Mouse (Mus musculus): Measurements from ENCODE around the gene Capn7.

Gene Capn7

DNA sequence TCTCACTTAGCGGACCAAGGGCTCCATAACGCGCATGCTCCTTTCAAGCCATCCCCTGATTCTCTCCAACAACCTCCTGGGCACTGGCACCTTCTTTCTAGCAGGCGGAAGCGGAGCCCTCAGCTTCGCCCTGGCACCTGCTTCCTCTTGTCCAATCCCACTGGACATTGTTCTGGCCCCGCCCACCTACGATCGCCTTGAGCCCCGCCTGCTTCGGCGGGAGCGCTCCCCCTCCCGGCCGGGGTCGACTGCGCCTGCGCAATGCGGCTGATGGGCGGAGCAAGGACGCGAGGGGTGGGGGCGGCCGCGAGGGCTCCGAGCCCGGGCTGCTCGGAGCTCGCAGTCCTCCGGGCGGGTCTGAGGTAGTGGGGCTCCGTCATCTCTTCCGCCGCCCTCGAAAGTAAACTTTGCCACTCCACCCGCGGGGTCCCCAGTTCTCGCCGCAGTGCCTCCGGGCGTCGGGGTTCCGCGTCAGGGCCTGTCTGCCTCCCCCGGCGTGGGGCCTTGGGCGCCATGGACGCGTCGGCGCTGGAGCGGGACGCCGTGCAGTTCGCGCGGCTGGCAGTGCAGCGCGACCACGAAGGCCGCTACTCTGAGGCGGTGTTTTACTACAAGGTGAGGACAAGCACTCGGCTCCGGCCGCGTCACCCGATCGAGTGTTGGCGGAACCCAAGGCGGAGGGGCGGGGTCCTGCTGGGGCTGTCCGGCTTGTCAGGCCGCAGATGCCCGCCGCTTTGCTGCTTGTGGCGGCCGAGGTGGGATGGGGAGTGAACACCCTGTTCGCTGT is at the start of gene Capn7:
TSS of gene Capn7 (plus strand) at position 270 of the 787 bp plus-strand sequence.
- peak; percentile 98 for DNase-seq (ENCODE audit: low read depth, low spot score)

DNA sequence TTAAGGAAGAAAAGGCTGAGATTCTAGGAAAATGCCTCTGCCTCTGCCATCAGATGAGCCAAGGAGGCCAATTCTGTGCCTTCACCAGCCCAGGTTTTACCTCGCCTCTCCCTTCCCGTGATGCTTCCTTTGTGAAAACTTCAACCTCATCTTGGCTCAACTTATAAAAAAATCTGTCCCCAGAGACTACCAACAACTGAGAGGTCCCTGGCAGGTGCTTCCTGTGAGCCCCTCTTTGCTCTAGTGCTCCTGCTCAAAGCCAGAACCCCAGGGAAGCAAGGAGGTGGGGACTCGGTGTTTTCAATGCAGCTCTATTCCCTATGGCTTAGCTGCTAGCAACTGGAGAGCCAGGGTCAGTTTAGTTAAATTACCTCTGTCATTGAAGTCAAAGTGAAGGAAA is 23.2 kb upstream of the Capn7 start:
- DNase-seq (ENCODE audit: low read depth, low spot score), result no peak

DNA sequence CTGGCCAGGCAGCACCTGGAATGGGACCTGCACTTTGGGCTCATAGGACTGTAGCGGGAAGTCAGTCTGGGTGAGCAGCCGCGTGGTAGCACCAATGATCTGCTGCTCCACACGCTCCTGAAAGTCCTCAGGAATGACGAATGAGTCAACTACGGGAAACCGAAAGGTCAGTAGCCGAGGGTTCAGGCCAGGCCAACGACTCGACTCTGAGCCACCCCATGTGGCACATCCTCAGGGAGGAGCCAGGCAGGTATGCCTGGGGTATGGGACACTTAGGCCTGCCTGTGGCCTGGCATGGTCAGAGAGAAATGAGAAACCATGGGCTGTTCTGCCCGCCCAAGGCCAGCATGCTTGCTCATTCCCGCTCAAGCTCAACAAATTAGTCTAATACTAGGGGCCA is 19.8 kb upstream of the Capn7 start:
- no peak for DNase-seq (ENCODE audit: low read depth, low spot score)

DNA sequence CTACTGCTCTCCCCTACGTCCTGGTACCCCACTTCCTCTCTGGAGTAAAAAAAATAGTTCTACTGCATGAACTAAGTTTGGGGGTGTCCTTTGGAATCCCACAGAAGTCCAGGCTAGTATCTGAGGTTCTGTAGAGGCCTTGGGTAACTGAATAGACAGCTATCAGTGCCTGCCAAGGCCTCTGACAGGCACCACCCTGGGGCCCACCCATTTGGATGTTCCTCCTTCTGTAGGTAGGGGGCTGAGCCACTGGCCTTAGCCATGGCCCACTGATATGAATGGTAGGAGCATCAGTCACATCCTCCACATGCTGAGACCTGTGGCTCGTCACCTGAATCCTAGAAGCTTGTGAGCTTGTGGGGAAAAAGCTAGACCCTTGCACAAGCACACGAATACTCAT is 18.7 kb upstream of the Capn7 start:
- DNase-seq (ENCODE audit: low read depth, low spot score), result no peak

DNA sequence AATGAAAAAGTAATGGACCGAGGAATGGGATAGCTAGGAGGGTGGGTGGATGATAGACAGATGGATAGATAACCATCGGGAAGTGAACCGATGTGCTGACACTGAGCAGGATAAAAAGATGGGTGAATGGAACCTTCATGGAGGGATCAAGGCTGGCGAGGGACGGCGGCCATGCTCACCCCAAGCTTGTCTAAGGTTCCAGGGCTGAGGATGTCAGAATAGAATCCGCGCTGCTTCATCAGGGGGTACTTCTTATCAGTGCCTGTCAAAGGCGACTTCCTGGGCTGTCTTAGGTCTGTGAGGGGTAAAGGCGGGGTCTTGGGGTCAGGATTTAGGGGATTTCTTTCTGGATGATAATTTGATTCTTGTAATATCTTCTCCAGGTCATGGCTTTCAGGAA is 16.9 kb upstream of the Capn7 start:
- DNase-seq (ENCODE audit: low read depth, low spot score), result no peak

DNA sequence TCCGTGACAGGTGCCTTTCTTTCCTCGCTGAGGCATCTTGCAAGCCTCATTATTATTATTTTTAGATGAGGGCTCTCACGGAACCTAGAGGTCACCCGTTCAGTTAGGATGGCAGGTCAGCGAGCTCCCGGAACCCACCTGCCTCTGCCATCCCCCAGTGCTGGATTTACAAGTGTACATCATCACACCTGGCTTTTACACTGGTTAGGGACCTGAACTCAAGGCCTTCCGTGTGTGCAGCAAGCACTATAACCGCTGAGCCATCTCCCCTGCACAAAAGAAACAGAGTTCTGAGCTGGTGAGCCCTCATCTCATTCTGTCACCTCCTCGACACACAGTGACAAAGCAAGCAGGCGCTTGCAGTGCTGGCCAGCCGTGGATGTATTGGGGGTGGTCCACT is 15.3 kb upstream of the Capn7 start:
- no peak for DNase-seq (ENCODE audit: low read depth, low spot score)

DNA sequence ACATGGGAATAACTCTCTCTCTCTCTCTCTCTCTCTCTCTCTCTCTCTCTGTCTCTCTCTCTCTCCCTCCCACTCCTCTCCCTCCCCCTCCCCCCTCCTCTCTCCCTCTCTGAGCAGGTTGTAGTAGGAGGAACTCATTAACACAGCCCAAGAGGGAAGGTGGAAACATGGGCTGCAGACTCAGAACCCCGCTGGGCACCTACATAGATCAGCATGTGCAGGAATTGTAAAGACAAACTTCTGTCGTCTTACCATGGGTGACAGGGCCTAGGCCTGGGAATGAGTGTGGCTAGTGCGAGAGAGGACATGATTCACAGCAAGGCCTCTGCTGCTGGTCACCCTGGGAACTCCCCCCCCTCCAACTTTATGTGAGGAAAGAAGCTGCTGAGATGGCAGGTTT is 14.2 kb upstream of the Capn7 start:
- no peak for DNase-seq (ENCODE audit: low read depth, low spot score)

DNA sequence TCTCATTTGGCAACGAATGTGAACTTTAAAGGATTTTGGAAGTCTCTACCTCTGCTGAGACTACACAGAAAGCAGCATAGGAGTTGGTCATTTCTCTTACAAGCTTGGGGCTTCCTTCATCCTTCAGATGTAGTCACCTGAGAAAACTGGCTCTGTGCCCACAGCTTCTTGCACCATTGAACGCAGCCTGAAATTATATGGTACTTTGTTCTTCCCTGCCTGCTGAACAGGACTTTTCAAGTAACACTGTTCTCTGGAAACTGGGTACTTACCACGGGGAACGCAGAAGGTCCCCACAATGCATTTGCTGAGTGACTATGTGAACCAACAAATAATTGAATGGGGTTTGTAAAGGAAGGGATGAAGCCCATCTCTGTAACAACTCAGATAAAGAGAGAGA is 13.2 kb upstream of the Capn7 start:
- no peak for DNase-seq (ENCODE audit: low read depth, low spot score)

DNA sequence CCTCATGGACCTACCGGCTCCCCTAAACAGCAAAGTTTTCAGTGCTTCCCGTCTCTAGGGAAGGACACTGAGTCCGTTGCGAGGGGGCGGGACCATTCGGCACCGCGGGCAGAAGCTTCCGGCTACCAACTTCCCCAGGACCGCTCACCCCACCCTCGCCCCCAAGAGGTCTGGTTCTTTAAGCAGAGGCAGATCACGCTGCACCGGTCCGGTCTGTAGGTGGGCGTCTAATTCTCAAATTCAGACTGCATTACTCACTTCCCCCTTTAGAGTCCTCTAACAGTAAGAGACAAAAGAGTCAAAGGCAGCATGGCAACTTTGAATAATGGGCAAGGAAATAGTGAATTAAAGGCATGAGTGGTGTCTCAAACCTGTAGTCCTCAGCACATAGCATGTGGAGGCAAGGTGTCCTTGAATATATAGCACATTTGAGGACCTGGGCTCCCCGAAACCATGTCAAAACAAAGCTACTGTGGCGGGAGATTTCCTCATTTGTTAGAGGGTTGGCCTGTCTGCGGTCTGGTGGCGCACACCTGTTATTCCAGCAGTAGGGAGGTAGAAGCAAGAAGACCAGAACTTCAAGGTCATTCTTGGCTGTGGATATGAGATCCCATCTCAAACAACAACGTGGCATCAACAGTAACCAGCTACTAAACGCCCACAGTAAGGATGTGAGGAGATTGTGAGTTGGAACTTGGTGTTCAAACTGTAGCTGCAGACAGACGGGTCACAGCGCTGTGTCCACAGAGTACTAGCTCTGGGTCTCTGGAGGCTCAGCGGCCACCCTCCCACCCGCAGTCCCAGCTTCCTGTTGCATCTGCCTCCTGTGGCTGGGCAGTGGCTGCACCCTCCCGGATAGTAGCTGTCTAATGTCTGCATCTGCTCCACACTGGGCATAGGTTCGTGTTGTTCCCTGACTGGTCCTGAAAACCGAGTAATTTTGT is 12.3 kb upstream of the Capn7 start, which contains the start of gene Dnah1:
TSS of gene Dnah1 (minus strand) at position 48 of the 944 bp plus-strand sequence.
- DNase-seq (ENCODE audit: low read depth, low spot score), result peak; percentile 25

DNA sequence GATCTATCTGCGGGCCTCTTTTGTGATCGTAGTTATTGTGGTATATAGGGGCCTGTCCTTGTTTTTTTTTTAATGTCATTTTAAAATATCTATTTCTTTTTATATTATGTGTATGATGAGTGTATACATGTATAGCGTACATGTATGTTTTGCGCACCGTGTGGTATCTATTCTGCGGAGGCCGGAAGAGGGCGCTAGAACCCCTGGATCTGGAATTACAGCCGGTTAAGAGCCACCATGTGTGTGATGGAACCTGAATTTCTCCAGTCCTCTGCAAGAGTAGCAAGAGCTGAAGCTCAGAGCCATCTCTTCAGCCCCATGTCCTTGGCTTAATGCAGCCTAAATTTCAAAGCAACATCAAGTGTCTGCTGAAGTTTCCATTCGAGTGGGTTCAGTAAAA is 11.6 kb upstream of the Capn7 start:
- peak; percentile 30 for DNase-seq (ENCODE audit: low read depth, low spot score)

DNA sequence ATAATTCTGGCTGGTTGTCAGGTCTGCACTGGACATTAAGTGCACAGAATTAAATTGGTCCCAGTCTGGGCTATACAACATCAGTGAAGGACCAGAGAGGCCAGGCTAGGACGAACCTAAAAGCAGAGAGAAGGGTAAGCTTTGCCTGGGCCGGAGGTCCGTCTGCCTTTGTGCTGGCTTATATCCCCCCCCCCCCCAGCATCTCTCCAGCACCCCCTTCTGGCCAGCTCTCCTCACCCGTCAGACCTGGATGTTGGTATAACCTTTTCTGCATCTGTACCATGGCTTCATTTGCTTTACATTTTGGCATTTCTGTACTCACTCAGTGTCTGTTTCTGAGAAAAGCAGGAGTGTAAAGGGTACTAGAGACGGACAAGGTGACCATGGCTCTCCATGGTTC is 10.9 kb upstream of the Capn7 start:
- DNase-seq (ENCODE audit: low read depth, low spot score), result no peak

DNA sequence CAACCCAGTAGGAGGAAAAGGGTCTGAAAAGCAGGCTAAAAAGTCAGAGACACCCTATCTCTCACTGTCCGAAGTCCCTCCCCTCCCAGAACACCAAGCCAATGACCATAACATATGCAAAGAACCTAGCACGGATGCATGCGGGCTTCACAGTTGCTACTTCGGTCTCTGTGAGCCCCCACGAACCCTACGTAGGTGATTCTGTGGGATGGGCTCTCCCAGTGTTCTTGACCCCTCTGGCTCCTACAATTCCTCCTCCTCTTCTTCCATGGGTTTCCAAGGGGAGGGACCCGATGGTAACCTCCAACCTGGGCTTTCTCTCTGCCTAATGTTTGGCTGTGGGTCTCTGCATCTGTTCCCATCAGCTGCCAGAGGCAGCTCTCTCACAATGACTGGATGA is 9.7 kb upstream of the Capn7 start:
- DNase-seq (ENCODE audit: low read depth, low spot score), result no peak

DNA sequence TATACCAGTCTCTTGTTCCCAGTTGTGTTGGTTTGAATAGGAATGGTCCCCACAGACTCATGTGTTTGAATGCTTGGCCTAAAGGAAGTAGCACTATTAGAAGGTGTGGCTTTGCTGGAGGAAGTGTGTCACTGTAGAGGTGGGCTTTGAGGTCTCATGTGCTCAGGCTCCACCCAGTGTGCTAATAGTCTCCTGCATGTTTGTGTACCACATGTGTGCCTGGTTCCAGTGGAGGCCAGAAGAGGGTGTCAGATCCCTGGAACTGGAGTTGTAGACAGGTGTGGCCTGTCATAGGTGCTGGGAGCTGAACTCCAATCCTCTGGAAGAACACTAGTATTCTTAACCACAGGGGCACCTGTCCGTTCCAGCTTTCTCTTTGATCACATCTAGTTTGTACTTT is 9.2 kb upstream of the Capn7 start:
- no peak for DNase-seq (ENCODE audit: low read depth, low spot score)

DNA sequence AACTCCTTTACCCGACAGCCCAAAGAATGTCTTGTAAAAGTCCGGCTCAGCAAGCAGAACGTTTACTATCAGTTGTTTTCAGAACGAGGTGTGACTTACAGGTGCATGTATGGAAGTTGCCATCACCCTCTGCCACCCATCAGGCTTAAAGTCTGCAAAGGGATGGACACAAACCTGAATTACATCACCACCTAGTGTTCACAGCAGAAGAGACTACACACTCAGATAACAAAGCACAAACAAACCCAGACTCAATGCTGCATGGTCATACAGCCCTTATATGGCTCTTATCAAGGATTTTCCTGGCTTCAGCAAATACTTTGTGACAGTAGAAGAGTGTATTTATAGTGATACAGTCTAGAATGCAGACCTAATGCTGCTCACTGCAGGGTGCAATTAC is 8.8 kb upstream of the Capn7 start:
- DNase-seq (ENCODE audit: low read depth, low spot score), result no peak

DNA sequence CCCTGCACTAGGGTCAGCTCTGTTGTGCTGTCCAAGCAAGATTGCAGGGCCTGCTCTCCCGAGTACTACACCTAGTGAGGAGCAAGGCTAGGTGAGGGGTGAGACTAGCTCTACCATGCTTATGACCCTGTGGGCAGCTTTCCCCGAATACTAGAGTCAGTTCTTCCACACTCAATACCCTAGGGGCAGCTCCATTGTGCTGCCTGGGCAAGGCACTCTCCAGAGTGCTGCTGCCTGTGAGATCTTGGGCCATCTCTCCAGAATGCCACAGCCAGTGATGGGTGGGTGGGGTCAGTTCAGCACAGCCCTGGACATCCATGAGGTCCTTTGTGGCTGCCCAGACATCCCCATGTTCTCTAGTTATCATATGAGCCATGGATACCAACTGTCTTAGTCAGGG is 6.7 kb upstream of the Capn7 start:
- DNase-seq (ENCODE audit: low read depth, low spot score), result no peak

DNA sequence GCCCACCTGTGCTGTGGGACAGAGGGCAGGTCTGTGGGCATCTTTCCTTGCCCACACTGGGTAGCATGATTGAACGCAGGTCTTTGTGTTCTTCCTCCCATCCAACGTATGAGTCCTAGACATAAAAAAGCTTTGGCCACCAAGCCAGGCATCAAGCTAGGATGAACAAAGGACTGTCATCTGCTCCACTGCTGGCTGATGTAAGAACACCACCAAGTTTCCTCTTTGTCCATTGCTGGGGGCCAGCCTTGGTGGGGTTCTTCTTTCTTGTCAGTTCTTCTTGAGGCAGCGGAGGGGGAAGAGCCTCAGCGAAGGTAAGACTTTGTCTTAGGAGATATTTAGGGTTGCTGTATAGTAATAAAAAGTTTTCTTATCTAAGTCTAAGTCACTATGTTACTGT is 5.5 kb upstream of the Capn7 start:
- DNase-seq (ENCODE audit: low read depth, low spot score), result no peak

DNA sequence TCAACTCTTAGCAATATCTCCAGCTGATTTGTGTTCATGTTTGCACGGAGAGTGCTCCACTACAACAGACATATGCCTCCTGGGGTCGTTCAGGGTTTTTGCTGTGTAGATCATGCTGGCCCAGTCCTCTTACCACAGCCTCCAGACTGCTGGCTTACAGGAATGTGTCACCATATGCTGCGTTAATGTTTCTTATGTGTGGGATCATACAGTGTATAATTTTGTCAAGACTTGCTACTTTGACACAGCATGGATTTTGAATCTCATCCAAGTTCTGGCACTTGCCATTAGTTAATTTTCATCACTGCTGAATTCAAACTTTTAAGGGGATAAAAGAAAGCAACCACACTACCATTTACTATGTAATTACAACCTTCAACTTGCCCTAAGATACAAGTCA is 673 bp upstream of the Capn7 start:
- no peak for DNase-seq (ENCODE audit: low read depth, low spot score)

DNA sequence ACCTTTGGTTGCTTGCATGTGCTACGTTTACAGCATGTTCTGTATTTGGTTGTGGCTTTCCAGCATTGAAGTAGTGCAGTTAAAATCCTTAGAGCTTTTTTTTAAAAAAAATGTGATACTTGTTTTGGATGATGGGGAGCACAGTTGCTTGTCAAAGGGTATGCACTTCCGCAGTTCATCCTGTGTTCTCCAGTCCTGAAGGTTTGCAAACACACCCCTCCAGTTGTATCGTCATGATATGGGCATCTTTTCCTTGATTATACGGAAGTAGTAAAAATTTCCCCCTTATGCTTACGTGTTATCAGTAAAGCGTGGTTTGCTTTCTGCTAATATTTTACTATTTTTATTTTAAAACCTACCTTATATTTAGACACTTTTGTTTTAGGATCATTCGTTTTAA is 968 bp downstream of the Capn7 start:
- DNase-seq (ENCODE audit: low read depth, low spot score), result no peak

DNA sequence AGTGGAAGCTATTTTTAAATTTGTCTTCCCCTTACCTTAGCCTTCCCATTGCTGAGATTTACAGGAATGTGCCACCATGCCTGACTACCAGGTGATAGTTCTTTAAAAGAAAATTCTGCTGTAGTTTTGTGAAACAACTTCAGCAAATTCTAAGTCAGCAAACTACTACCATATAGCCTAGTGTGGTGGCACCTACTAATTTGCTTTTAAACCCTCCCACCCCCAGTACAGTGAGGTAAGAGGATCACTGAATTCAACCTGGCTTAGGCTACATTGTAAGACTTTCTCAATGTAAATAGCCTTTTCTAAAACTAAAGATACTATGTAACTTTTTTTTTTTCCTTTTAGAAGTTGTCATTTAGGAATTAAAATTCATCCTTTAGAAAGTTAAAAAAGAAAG is 1.5 kb downstream of the Capn7 start:
- DNase-seq (ENCODE audit: low read depth, low spot score), result no peak

DNA sequence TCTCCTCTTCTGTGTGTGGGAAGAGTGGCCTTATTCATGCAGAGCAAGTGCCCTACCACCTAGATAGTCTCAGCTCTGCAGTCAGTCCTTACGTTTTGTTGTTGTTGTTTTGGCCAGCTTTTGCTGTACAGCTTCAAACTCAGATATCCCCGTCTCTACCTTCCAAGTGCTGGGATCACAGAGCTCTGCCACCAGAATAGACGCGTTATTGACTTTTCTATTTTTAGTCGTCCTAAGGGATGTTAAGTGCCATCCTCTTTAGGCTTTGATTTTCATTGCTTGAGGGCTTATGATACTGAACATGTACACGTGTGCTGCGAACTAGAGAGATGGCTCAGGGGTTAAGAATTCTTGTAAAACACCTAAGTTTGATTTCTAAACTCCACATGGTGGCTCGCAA is 6.8 kb downstream of the Capn7 start:
- no peak for DNase-seq (ENCODE audit: low read depth, low spot score)

DNA sequence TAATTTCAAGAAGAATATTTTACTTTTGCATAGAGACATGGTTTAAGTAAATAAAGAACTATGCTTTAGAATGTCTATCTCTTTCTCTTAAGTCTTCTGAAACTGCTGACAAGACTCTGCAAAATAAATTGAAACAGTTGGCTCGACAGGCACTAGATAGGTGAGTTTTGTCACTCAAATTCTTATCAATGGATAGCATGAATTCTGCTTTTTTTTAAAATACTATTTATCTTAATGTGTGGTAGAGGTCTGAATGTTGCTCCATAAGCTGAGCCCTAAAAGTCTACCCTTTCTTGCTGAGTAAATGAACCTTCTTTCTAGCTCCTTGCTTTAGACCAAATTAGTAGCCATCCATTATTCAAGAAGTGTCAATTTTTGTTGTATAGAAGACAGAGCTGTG is 8.9 kb downstream of the Capn7 start:
- no peak for DNase-seq (ENCODE audit: low read depth, low spot score)

DNA sequence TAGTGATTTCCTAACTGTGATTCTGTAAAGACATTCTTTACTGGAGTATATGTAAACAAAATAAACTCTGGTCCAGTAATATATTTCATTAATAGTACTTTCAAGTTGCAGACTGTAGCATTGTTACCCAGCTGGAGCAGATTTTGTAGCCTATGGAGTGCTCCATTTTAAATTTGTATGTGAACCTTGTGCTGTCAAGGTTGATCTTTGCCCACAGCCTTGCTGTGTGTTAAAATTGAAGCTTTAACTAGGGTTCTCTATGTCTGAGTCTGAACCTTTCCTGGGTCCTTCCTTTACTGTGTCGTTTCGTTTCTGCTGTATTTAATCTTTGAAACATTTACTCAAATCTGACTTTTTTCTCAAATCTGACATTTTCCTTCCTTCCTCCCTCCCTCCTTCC is 25.8 kb downstream of the Capn7 start:
- no peak for DNase-seq (ENCODE audit: low read depth, low spot score)

DNA sequence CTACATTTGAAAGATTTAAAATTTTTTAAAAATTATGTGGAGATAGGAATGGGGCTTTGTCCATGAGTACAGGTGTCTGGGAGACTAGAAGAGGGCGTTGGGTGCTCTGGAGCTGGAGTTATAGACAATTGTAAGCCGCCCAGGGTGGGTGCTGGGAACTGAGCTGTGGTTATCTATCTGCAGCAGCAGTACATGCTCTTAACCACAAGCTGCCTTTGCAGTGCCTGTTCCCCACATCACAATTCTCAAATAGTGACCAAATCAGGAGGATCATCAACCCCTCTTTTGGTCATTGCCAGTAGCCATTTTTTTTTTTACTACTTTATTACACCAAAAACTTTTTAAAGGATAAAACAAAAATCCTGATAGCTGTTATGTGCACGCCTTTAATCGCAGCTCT is 28.2 kb downstream of the Capn7 start:
- DNase-seq (ENCODE audit: low read depth, low spot score), result no peak
